Comparison of ENCODE assay signal across 31 mouse cellular contexts in the genomic region with DNA sequence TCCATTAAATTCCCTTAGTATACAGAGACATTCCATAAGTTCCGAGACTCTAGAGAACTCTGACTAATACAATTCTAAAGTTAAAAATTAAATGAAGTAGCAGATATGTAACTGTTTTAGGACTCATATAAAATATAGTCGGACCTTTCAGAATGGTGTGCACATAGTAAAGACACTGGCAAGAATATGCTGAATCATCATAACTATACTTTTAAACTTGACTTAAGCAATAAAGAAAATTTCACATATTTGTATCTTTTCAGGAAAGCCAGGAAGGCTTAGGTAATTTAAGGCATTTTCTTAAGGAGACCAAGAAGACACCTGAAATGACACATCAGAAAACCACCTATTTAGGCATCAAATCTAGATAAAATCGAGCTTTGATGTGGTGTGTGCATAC.
"Had no signal": no experiment of that assay in that cellular context is flagged by ENCODE, and none has a peak within 500 bp of the region (broad histone marks: within the 10 kb centered on the region; RNA-seq: fewer than 3 reads in every experiment).

No protein-coding gene starts in this region.

- DNase-seq: left cerebral cortex, postnatal 4 days; liver; liver, embryonic 13.5 days; liver, postnatal 0 days; lung, adult 18-20 months; lung, adult 2 months; lung, embryonic 14.5 days; lung, postnatal 10 days; lung, postnatal 14 days; lung, postnatal 36 days; lung, postnatal 4 days; midbrain, embryonic 14.5 days had no signal

- H3K4me1 ChIP-seq: limb, embryonic 10.5 days; limb, embryonic 12.5 days; limb, embryonic 13.5 days; limb, embryonic 15.5 days; liver, embryonic 12.5 days; liver, embryonic 13.5 days; liver, embryonic 15.5 days; lung, embryonic 15.5 days; midbrain, embryonic 10.5 days; midbrain, embryonic 12.5 days; midbrain, embryonic 13.5 days; midbrain, embryonic 15.5 days; neural tube, embryonic 12.5 days had no signal

- ATAC-seq: liver, embryonic 12.5 days; liver, postnatal 0 days; lung, postnatal 0 days; midbrain, embryonic 13.5 days; midbrain, embryonic 16.5 days had no signal

- H3K27me3 ChIP-seq: limb, embryonic 12.5 days; limb, embryonic 13.5 days; limb, embryonic 15.5 days; liver, embryonic 12.5 days; liver, embryonic 13.5 days; liver, embryonic 15.5 days; lung, embryonic 15.5 days; megakaryocyte, embryonic 14.5 days; midbrain, embryonic 12.5 days; midbrain, embryonic 13.5 days; midbrain, embryonic 15.5 days; neural tube, embryonic 12.5 days had no signal

- H3K9me3 ChIP-seq: limb, embryonic 10.5 days; limb, embryonic 12.5 days; limb, embryonic 13.5 days; limb, embryonic 15.5 days; liver, embryonic 12.5 days; liver, embryonic 13.5 days; liver, embryonic 15.5 days; lung, embryonic 15.5 days; megakaryocyte, embryonic 14.5 days; midbrain, embryonic 10.5 days; midbrain, embryonic 12.5 days; midbrain, embryonic 13.5 days; midbrain, embryonic 15.5 days; neural tube, embryonic 12.5 days had no signal

- H3K4me3 ChIP-seq: limb, embryonic 10.5 days; limb, embryonic 12.5 days; limb, embryonic 13.5 days; limb, embryonic 15.5 days; liver, embryonic 12.5 days; liver, embryonic 13.5 days; liver, embryonic 15.5 days; lung, embryonic 15.5 days; megakaryocyte, embryonic 14.5 days; midbrain, embryonic 10.5 days; midbrain, embryonic 12.5 days; midbrain, embryonic 13.5 days; midbrain, embryonic 15.5 days; myocyte; neural tube, embryonic 12.5 days had no signal

- H3K36me3 ChIP-seq: limb, embryonic 10.5 days; limb, embryonic 12.5 days; limb, embryonic 13.5 days; limb, embryonic 15.5 days; liver, embryonic 12.5 days; liver, embryonic 13.5 days; liver, embryonic 15.5 days; lung, embryonic 15.5 days; midbrain, embryonic 10.5 days; midbrain, embryonic 12.5 days; midbrain, embryonic 13.5 days; midbrain, embryonic 15.5 days; neural tube, embryonic 12.5 days had no signal

- H3K27ac ChIP-seq: limb, embryonic 10.5 days; limb, embryonic 12.5 days; limb, embryonic 13.5 days; limb, embryonic 15.5 days; liver, embryonic 12.5 days; liver, embryonic 13.5 days; liver, embryonic 14.5 days; liver, embryonic 15.5 days; lung, embryonic 15.5 days; macrophage; midbrain, embryonic 10.5 days; midbrain, embryonic 12.5 days; midbrain, embryonic 13.5 days; midbrain, embryonic 15.5 days; neural tube, embryonic 12.5 days had no signal

- H3K9ac ChIP-seq: limb, embryonic 12.5 days; limb, embryonic 13.5 days; limb, embryonic 15.5 days; liver, embryonic 12.5 days; liver, embryonic 13.5 days; liver, embryonic 14.5 days; liver, embryonic 15.5 days; liver, postnatal 0 days; lung, embryonic 14.5 days; lung, embryonic 15.5 days; midbrain, embryonic 12.5 days; midbrain, embryonic 13.5 days; midbrain, embryonic 15.5 days; neural tube, embryonic 12.5 days had no signal

- H3K4me2 ChIP-seq: limb, embryonic 12.5 days; limb, embryonic 13.5 days; limb, embryonic 15.5 days; liver, embryonic 12.5 days; liver, embryonic 13.5 days; liver, embryonic 15.5 days; lung, embryonic 14.5 days; lung, embryonic 15.5 days; midbrain, embryonic 11.5 days; midbrain, embryonic 12.5 days; midbrain, embryonic 13.5 days; midbrain, embryonic 15.5 days; neural tube, embryonic 12.5 days had no signal
